Mouse (Mus musculus) cortical plate, adult 2 months (tissue): ENCODE measurements around the gene Sh3bp5.

Experiments used
- CTCF ChIP-seq: fragments of 200-500 bp; IDR thresholded peaks from 2 replicates; pipeline ENCODE4 v1.5.1; 2011; ENCODE audit warnings: mild to moderate bottlenecking, control low read depth, low read length; ENCODE audit not compliant: insufficient read depth; ENCODE audit errors: extremely low read depth
- POLR2A ChIP-seq: fragments of 200-500 bp; IDR thresholded peaks from 2 replicates; pipeline ENCODE4 v1.6.1; 2011; ENCODE audit warnings: mild to moderate bottlenecking, low read length, control low read depth; ENCODE audit not compliant: insufficient read depth; ENCODE audit errors: extremely low read depth

- TF ChIP-seq CTCF (no peak), POLR2A (no peak)
These were observed 35.0 kb downstream of the Sh3bp5 start for GRCm38 (mm10) chr14:31400896-31401295.
